Mouse (Mus musculus): ENCODE results near the gene Gen1. TPM values are rescaled to one million over a fixed set of nuclear protein-coding genes. Genes with fewer than 3 reads are reported as not detected.
A peak's percentile ranks its signal among the peaks of the same experiment; 100 is the strongest.

The Gen1 gene
- total RNA-seq, 2 experiments from 2014 or later: 1.1 to 1.3 TPM

GRCm38 (mm10) chr12:11226529-11227268 lies 38.9 kb downstream of the Gen1 start:
- DNase-seq (ENCODE audit: low spot score): peak; percentile 13
- intact Hi-C loops (cut with DNase I): no loop called here

GRCm38 (mm10) chr12:11226123-11226522 lies 39.5 kb downstream of the Gen1 start:
- intact Hi-C loops (cut with DNase I): no loop called here

DNA sequence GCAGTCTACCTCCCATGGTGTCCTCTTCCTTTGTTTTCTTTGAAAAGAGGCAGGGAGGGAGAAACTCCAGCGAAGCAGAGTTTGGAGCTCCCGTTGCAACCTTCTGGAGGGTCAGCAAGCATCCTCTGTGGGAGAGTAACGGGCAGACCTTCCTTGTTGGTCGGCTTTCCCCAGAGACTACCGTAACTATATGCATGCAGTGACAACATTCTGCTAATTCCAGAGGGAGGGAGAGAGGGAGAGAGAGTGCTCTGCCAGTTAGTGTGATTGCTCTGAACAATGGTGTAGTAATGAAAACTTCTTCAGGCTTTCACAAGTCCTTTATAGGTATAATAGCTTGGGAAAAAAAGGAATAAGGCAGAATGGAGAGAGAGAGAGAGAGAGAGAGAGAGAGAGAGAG lies 40.9 kb downstream of the Gen1 start:
- intact Hi-C loops (cut with DNase I): no loop called here
- no peak for DNase-seq (ENCODE audit: low spot score)

More at GRCm38 (mm10) chr12:11226123-11226522, 39.5 kb downstream of the Gen1 start:
- DNase-seq (ENCODE audit: low spot score): no peak

DNA sequence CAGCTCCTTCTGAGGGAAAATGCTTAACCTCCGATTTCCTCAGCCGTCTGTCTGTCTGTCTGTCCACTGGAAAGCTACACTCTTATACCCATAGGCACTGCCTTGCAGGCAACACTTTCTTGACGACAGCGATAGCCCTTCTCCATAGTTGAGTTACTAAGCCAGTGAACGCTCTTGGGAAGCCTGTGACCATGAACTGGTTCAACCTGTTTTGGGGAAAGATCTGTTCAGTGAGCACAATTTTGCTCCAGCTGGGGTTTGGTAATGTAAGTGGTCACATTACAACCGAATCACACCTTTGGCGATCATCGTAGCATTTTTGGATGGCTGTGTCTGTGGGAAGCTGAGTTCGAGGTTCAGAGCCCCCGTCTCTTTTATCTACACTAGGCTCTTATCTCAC lies 42.5 kb downstream of the Gen1 start:
- intact Hi-C loops (cut with DNase I): no loop called here
- DNase-seq (ENCODE audit: low spot score): no peak

GRCm38 (mm10) chr12:11222566-11222965 lies 43.0 kb downstream of the Gen1 start:
- intact Hi-C loops (cut with DNase I): no loop called here
- no peak for DNase-seq (ENCODE audit: low spot score)

DNA sequence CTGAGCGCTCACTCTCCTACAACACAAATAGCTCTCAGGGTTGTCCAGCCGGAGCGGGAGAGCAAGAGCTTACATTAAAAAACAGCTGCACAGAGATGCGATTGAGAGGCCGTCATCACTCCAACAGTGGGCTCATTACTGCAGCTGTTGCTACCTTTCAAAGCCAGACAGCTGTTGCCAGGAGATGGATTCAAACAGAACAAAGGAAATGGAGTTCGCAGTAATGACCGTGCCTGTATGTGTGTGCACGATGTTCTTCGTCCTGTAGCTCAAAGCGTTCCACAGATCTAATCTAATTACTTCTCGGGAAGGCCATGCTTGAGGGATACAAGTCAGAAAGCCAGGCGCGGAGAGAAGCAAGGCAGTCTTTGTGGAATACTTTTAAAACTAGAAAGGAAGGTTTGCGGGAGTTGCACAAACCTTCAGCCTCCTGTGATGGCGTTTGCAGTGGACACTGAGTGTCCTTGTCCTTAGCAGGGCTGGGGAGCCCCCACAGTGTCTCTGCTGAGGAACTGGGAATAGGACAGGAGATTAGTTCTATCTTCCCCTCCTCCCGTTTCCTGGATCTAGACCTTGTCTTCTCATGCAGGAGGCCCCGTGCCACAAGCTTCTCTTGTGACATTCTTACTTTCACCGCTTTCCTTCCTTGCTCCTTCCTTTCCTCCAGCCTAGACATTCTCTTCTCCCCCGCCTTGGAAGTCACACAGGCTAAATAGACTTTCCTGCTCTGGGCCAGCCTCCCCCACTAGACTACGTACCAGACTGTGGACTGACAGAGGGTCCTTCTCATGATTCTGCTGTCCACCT lies 43.9 kb downstream of the Gen1 start:
- peak; percentile 10 for DNase-seq (ENCODE audit: low spot score)
- intact Hi-C loops (cut with DNase I): no loop called here

DNA sequence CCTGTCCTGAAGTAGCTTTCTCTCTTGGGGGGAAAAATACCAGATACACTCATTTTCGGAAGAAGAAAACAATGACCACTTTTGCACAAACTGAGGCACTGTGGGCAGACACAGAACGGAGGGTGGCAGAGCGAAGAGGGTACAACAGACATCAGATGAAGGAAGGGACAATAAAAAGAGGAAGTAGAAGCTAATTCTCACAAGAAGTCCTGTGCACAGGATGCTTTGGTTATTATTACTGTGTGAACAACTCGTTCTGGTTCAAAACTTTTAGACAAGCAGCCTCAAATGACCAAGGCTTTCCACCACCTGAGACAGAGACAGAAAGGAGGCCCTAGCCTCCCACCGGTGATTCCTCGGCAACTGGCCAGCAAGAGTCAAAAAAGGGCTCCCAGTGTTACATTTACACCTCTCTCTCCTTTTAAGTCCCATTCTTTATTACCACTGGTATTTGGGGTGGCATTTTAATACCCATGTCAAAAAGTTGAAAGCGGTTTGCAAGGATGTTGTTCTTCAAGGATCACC lies 47.8 kb downstream of the Gen1 start:
- intact Hi-C loops (cut with DNase I): no loop called here
- DNase-seq (ENCODE audit: low spot score): no peak

DNA sequence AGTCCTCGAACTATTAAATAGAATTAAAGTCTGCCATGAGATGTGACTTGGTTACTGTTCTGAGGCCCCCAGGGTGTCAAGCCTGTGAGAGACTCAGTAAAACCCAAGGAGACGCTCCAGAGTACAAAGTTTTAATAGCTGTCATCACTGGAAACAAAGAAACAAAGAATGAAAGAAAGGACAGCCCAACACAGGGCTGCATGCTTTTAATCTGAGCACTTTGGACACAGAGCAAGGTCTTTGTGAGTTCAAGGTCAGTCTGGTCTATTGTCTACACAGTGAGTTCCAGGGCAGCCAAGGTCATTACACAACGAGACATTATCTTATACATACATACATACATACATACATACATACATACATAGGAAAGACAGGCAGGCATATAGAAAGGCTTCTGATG lies 49.1 kb downstream of the Gen1 start:
- DNase-seq (ENCODE audit: low spot score): no peak
- intact Hi-C loops (cut with DNase I): no loop called here

GRCm38 (mm10) chr12:11215555-11215954 lies 50.0 kb downstream of the Gen1 start:
- DNase-seq (ENCODE audit: low spot score): no peak
- intact Hi-C loops (cut with DNase I): no loop called here

- intact Hi-C loops (cut with DNase I): no loop called here
- DNase-seq (ENCODE audit: low spot score): no peak
Observed at GRCm38 (mm10) chr12:11214776-11215175, 50.8 kb downstream of the Gen1 start.

GRCm38 (mm10) chr12:11212881-11213280 lies 52.7 kb downstream of the Gen1 start:
- DNase-seq (ENCODE audit: low spot score): no peak

DNA sequence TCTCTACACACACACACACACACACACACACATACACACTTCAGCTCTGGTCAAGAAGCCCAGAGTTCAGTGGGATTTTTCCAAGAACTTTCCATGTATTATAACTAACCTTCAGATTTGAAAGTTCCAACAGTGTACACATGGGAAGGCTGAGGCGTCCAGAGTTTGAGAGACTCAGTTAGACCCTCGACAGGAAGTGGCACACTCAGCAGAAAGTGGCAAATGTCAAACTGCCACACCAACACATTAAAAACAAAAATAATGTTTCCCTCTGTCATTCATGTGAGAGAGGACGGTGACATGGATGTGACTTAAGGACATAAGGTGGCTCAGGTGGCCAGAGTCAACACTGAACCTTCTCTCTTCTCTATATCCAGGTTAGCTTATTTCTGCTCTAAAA lies 55.2 kb downstream of the Gen1 start:
- intact Hi-C loops (cut with DNase I): no loop called here
- no peak for DNase-seq (ENCODE audit: low spot score)

More at GRCm38 (mm10) chr12:11212881-11213280, 52.7 kb downstream of the Gen1 start:
- intact Hi-C loops (cut with DNase I): no loop called here

- intact Hi-C loops (cut with DNase I): no loop called here
- DNase-seq (ENCODE audit: low spot score): no peak
Observed at GRCm38 (mm10) chr12:11209636-11210035, 56.0 kb downstream of the Gen1 start.

GRCm38 (mm10) chr12:11208872-11209271 lies 56.7 kb downstream of the Gen1 start, which contains the start of gene Msgn1:
TSS of gene Msgn1 (minus strand) at chr12:11208972.
- intact Hi-C loops (cut with DNase I): no loop called here
- DNase-seq (ENCODE audit: low spot score): no peak

GRCm38 (mm10) chr12:11206321-11206720 lies 59.3 kb downstream of the Gen1 start:
- no peak for DNase-seq (ENCODE audit: low spot score)
- intact Hi-C loops (cut with DNase I): no loop called here

DNA sequence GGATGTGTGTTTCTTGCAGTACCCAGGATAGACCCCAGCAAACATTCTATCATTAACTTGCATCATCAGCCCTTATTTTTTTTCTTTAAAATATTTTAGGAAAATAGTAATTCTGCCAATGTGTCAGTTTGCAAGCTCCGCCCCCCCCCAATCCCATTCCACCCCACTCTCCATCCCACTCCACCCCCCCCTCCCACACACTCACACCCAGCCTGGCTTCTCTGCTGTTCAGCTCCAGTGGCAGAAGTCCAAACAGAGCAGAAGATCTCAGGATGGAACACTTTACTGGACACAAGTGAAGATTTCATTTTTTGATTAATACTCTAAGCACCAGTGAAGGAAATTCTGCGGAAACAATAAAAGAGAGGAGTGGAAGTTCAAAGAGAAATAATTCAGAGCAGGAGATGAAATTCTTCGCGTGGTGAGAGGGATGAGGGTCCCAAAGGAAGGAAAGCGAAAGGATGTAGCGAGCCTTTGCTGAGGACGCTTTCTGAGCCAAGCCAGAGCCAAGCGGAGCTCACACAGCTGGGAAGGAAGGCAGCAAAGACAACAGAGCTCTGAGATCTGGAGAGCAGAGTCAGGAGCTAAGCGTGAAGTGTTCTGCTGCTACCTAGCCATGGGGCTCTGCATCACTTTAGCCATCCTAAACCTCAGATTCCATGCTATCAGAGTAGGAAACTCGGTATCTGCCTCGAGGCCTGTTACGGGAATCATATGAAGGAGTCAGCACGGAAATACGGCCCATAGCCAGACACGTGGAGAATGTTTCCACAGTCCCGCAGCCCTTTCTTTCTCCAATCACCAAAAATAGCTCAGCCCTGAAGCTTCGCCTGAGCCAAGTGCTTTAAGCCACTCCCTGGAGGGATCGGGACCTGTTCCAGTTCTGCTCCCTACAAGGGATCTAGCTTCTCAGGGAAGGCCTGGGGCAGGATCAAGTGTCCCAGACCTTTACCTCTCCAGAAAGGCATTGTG lies 61.6 kb downstream of the Gen1 start:
- intact Hi-C loops (cut with DNase I): loop anchor here (2.0 kb wide), 1 partner anchor 63 kb away; no protein-coding TSS in a partner anchor
- DNase-seq (ENCODE audit: low spot score): peak; percentile 72

GRCm38 (mm10) chr12:11202476-11202875 lies 63.1 kb downstream of the Gen1 start:
- intact Hi-C loops (cut with DNase I): loop anchor here (2.0 kb wide), 1 partner anchor 64 kb away; no protein-coding TSS in a partner anchor
- no peak for DNase-seq (ENCODE audit: low spot score)

DNA sequence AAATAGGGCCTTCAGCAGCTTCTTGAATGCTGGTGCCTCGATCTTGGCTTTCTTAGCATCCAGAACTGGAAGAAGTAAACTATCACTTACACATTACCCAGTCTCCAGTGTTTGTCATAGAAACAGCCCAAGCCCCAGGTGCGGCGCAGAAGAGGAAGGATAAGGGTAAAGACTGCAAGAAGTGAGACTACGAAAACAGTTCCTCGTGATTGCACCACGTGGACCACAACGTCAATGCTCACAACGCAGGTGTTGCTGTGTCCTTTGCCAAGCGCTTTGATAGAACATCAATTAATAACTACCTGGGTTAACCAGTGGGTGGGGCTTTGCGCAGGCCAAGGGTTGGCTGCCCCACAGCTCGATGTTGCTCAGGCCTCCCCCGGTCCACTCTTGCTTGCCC lies 64.9 kb downstream of the Gen1 start:
- intact Hi-C loops (cut with DNase I): no loop called here

DNA sequence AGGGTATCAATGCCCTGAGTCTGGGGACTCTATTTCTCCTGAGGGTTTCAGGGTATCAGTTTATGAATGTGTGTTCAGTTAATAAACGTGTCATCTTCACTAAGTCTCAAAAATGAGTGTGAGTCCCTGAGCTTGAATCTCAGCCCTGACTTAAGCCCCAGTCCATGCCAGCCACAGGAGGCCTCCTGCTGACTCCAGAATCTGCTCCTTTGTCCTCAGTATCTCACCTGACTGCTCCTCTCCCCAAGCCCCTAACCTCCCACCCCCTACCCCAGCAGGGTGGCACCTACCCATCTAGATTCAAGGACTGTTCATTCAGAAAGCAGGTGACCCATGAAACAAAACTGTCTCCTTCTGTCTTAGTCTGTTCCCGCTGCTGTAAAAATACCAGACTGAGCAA lies 67.0 kb downstream of the Gen1 start:
- intact Hi-C loops (cut with DNase I): loop anchor here (5.0 kb wide), 2 partner anchors 89 to 139 kb away; no protein-coding TSS in a partner anchor
- DNase-seq (ENCODE audit: low spot score): no peak

More for the DNA sequence above, 64.9 kb downstream of the Gen1 start:
- no peak for DNase-seq (ENCODE audit: low spot score)

Data from heart, postnatal 25 days (tissue).